Mouse (Mus musculus): ENCODE data around the gene Zbtb38.

Zbtb38 gene

DNA sequence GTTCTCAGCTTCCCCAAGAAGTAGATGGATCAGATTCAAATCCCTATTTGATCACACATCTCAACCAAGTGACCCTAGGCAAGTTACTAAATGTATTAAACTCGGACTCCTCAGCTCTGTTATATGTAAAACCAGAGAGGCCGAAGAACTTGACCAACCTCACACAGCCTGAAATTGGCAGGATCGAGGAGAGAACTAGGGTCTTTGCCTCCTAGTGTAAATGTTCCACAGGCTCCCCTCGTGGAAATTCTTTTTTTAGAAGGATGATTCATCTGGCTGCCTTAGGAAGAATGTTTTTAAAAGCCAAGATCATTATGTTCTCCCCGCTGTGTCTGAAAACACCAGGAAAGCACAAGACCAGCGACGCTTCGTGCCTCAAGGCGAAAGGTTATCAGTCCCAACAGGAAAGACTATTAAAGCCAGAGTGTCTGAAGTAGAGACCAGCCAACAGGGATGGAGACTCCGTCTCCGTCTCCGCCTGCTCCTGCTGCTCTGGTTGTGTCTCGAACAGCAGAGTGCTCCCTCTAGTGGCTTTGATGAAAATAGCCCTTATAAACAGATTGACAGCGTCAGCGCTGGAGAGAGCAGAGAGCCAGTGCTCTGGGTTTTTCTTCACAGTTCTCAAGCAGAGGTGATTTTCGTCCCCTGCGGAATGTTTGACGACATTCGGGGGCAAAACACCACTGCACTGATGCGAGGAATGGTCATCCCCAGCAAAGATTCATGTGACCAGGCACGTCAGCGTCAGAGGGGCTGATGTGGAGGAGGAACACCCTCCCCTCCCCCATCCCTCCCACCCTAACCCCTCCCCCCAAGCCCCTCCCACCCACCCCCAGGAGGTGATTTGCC is 6.3 kb upstream of the Zbtb38 start:
- peak; percentile 77 to 86 for DNase-seq

DNA sequence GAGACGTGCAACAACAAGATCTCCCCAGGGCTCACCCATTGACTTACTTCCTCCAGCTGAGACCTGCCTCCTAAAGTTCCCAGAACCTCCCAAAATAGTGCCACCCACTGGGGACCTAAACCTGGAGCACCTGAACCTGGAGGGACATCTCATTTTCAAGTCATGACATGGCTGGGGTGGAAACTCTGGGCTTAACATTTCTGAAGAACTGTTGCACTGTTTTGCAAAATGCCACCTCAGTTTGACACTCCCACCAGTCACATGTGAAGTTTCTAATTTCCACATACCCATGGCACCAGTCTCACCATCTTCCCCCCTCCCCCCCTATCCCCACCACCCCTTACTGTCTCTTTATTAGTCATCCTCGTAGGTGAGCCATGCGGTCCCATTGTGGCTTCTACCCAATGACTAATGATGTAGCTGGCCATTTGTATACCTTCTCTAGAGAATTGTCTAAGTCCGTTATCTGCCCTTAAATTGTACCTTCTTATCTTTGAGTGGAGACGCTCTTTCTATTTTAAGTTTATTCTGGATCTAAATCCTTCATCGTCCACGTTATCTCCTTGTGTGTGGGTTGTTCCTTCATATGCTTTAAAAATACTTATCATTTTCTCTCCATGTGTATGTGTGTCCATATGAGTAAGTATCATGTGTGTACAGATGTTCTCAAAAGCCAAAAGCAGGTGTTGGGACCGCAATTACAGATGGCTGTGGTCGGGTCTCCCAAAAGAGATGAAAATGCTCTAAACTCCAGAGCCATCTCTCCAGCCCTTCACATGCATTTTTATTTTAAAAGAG is 4.2 kb upstream of the Zbtb38 start:
- DNase-seq = no peak

DNA sequence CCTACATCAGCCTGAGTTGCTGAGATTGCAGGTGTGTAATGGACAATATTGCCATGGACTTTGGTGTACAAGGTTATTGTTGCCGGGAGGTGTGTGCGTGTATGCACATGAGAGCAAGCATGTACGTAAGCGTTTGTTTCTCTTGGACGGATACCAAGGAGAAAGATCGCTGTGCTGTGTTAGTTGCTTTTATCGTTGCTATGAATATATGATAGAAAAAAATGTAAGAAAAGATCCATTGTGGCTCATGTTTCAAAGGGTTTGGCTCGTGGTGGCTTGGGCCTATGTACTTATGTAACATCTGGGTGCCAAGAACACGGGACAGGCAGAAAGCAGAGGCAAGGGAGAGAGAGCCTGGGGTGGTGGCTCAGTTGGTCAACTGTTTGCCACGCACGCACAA is 3.1 kb upstream of the Zbtb38 start:
- peak in 1 of 2 experiments; percentile 50 for DNase-seq

DNA sequence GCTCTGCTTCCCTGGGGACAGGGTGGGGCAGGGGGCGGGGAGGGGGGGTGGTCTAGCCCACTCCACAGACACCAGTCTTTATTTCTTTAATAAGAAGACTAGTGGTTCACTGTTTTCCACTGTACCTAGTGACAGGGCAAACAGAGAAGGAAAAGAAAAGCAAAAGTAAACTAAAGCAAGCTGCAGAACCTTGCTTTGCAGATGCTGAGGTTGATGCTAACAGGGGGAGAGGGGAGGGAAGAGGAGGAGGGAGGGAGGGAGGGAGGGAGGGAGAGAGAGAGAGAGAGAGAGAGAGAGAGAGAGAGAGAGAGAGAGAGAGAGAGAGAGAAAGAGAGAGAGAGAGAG is 2.0 kb upstream of the Zbtb38 start:
- DNase-seq = no peak

DNA sequence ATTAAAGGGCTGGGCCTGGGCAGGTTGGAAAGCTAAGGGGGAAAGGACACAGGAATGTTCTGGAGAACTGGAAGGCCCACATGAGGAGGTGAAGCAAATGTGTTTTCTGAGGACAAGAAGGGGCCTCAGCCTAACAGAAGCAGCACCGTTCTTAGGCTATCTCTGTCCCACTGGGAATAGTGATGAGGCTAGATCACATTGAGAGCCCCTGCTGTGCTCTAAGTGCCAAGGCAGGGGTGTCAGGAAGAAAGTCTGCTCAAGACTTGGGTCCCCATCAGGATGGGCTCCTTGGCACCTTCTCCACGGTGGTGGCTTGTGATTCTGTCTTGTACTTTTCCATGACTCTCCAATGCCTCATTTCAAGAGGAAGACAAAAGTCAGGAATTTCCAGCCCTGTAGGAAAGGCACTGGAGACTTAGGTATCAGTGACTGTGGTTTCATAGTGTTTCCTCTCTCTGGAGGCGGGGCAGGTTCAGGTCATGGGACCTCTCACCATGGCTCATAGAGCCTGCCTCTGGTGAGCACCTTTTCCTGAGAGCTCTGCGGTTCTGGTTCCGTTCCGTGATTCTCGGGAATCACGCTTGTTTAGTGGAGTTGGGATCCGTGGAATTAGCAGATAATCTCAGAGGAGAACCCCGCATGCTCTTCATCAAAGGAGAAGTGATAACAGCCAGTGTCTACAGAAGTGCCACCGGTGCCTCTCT is 1.4 kb upstream of the Zbtb38 start:
- peak; percentile 55 to 62 for DNase-seq

DNA sequence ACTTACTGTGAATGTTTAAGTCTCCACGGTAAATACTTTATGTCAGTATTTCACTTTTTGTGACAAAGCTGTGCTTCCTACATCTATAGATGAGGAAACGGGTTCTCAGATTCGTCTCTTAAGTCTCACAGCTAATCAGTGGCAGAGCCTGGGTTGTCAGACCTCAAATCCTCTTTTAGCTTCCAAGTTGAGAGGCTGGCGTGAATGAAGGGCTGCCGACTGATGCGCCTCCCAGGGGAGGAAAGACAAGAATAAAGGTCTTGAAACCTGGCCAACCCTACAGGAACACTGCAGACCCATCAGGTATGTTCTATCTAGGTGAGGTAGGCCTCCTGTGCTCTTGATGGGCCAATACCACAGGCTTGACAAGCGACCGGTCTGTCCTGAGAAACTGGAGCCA is 761 bp upstream of the Zbtb38 start:
- DNase-seq = no peak

DNA sequence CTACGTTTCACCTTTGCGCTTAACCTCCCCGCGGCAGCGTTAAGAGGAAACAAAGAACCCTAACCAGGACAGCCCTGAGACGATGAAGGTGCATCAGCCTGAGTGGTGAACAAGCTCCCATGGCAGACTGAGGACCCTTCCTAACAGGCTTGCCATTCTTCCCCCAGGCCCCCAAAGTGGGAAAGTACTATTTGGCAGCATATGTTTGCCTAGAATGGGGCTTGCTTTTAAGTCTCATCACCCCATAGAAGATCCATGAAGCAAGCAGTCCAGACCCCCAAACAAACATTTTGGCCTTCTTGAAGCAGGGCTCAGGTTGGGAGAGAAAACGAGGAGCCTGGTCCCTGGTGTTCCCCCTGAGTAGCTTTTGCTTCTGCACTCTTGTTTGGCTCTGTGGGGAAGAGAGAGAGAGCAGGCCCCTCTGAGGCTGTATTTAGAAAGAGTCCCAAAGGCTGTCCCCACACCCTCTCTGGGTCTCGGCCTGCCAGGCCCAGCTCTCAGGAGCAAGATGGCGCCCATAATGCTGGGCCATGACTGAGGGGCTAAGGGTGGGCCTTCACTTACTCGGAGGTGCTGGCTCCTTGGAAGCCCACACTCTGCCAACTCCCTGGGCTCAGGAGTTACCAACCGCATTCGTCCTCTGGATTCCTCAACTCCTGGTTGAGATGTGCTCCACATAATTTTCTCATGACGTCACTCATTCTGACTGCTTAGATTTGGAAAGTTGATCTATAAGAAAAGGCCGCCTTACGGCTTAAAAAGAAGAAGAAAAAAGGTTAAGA is 619 bp downstream of the Zbtb38 start:
- DNase-seq = no peak

DNA sequence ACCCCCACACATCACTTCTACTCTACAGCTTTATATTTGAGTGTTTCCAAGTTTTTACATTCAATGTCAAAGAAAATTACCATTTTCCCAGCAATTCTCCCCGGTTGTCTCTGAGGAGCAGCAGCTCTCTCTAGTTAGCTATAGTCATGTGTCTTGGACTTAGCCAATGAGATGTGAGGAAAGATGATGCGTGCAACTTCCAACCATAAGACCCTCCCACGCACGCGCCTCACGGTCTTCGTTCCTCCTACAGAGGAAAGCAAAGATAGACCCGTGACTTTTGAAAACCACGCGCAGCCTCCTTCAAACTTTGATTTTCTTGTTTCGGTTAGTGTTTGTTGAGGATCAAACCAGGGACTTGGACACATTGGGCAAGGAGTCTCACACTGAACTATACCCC is 2.0 kb downstream of the Zbtb38 start:
- DNase-seq = no peak

DNA sequence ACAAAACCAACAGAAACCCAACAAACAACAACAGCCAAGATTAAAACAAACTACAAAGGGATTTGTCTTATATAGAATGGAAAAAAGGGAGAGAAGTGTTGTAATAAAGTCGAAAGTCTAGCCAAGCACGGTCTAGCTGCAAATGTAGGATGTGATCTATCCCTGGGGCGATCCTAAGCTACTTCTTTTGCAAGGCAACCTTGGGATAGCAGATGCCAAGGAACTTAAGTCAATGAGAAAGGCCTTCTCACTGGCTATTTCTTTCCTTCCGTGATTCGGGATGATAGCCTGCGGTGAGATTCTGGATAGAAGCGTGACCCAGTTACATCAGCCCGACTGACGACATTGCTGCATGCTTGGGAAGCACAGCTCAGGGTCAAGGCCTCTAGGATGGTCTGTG is 6.1 kb downstream of the Zbtb38 start:
- DNase-seq = no peak

DNA sequence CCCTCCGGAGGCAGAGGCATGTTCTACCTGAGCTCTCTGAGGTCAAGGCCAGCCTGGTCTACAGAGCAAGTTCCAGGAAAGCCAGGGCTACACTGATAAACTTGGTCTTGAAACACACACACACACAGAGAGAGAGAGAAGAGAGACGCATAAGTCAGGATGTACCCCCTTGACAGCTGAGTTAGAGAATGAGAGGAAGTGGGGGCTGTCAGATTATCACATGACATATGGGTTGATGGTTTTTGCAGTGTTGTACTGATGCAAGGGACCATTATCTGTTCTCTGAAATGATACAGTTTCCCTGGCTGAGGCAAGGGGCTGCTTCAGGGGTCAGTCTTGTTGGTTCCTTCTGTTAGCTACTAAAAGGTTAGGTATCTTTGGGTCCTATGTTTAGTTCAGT is 7.7 kb downstream of the Zbtb38 start:
- DNase-seq = no peak

DNA sequence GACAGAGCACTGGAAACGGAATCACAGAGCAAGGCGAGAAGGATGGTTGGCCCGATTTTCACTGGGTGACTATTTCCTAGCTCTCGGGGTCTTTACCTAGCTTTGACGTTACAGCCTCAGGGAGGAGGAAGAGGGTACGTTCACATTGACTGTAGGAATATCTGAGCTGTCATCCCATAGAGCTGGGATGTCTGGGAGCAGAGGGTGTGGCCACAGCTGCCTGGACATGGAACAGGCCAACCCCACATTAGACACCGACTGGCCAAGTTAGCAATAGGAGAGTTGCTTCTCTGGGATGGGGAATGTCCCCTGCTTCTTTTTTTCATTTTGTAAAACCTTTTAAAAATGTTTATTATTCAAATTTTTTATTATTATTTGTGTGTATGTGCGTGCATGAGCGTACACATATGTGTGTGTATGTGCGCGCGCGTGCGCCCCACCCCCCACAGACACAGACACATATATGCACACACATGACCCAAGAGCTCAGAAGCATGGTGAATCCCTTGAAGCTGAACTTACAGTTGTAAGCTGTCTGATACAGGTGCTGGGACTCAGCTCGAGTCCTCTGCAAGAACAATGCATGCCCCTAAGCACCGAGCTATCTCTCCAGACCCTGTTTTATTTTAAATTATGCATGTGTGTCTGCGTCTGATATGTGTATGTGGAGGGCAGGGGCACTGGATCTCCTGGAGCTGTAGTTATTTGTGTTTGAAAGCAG is 11.1 kb downstream of the Zbtb38 start:
- no peak for DNase-seq

DNA sequence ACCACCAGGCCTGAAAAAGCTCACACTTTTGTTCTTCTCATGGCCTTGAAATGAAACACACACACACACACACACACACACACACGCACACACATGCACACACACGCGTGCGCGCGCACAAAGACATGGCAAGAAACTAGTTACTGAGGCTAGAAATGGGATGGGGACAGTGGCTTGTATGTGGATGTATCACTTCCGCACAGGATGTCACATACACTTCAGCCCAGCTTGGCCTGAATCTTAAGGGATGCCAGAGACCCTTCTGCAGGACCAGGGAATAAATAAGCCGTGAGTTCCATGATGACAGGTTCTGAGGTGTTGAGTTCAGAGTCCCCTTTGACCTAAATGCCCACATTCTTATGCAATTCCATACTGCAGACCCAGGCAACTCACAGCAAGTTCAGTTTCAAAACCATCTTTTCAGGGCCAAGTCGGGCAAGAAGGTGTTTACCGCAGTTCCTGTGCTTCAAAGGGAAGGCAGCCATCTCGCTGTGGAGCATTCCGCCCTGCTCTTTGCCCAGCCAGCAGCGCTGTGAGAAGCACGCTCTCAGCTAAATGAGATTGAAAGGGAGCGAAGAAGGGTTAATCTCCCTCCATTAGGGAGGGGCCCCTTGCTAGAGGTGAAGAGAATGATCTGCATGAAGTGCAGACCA is 11.8 kb downstream of the Zbtb38 start:
- no peak for DNase-seq

DNA sequence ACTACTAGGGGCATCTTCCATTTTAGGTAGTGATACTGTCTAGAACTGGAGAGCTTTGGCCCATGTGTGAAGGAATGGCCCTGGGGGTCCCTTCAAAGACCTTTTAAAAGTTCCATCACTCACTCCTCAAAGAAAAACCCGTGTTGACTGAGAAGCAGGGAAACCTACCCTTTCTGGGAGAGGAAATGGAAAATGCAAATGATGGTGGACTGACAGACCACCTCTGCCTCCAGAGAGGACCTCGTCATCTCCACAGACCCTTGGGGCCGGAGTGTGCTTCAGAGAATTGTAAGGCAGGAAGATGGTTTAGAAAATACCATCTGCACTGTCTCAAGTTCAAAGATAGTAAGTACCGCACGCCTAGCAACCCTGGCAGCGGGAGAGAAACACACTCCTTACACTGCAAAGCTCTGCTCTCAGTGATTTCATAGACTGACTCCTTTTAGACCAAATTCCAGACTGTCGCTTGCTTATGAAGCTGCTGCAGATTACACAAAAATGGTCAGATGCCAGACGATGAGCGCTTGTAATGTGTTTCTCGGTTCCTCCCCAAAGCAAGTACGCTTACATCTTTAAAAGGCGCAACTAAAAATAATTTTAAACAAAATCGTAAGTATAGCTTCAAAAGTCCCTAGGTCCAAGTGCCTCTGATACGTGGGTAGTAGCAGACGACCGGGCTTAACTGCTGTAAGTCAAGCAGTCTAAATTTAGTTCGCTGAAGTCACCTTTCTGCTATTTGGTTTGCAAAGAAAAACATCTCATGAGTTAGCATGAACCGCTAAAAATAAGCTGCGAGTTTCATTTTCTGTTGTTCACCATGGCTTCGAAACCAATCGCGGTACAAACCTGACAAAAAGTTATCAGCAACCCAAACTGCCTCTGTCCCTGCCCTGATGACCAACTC is 12.6 kb downstream of the Zbtb38 start:
- peak in 1 of 2 experiments; percentile 38 for DNase-seq

DNA sequence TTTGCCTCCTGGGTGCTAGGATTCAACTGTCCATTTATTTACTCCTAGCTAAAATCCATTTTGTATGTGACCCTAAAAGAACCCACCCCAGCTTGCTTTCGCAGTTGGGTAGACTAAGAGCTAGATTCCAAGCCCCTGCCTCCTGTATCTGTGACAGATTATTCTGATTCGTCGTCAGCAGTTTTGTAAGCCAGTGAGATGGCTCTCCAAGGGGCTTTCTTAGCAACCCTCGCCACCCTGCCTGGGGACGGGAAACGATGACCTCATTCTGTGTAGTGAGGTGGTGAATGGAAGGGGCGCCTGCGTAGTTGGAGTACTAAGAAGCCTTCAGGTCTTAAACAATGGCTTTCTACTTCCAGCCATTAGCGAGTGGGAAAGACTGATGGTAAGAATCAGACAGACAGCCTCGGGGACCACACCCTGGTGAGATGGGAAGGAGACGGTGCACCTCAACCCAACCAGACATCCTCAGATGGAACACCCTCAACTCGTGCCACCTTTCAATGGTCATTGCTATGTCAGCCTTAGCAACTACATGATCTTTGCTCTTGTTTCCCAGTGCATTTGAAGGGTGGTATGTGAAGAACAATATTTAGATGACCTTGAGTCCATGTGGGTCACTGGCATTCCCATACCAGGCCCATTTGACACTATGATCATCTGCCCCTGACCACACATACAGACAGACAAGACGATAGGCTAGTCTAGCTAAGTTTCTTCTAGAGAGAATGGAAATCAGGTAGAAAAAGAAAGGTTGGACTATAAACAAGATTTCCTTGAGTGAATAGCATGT is 13.9 kb downstream of the Zbtb38 start:
- no peak for DNase-seq

DNA sequence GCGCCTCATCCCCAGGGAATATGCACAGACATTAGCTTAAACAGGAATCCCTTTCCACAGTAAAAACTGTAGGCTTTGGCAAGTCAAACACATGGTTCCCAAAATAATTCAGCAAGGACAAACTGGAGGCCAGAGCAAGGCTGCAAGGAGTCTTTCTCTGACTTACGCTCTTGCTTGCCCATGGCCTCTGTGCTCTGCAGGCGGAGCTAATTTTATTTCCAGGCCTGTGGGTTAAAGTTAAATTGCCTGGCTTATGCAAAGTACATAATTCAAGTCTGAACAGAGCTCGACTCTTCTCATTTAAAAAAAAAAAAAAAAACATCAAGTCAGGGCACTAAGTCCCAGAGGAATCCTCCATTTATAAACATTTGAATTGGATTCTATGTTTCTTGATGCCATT is 16.7 kb downstream of the Zbtb38 start:
- DNase-seq = no peak

DNA sequence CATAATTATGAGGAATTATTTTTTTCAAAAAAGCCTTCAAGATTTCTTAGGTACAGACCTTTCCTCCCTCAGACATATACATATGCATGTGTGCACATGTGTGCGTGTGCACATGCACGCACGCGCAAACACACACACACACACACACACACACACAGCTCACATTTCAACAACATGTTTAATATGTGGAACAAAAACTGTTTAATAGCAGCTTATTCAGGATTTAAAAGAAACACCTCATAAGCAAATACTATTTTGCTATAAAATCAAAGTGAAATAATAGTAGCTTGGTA is 19.3 kb downstream of the Zbtb38 start:
- DNase-seq = no peak

DNA sequence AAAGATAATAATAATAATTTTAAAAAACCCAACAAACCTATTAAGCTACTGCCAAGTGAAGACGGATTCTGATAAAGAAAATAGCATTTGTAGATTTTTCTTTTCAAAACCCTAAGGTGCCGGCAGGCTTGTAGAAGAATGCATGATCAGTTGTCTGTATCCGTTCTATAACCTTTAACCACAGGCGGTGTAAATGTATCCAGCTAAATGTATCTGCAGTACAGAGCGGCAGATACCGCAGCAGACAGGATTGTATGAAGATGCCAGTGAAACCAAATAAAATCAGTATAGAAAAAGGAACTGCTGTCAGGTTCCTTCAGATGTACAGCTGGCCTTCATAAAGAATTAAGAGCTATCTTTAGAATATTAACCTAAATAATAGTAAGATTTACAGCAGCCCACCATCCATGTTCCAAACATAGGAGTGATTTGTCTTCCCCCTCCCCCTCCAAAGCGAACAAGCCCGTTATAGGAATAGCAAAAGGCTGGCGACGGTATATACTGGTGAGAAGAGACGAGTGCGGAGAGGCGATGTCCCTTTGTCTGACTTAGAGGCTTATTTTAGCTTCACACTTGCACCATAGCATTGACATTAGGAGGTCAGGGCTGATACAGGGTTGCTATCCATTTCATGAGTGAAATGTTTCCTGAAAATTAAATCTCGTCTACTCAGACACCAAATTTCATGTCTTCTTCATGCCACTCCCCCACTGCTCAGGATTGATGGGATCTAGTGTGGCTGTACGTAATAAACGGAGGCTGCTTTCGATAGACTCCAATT is 19.8 kb downstream of the Zbtb38 start:
- no peak for DNase-seq

DNA sequence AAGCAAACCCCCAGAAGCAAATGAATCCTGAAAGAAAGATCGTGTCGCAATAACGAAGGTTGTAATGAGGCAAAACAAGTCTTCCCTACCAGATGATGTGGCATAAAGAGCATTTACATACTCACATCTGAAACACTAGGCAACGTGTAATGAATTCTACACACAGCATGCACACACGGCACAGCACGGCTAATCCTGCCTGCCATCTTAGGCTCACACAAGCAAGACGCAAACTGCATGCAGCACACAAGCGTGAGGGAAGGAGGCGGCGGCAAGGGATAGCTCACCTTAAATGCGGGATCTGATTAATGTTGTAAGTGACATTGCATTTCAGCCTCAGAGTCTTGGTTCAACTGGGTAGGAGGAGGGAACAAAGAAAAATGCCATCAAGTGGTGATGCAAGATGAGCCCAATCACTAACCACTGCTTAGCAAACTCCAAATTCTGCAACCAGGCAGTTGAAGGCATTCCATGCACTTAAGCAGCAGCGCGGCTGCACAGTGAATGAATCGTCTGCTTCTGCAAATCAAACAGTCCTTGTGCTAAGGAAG is 20.6 kb downstream of the Zbtb38 start:
- DNase-seq = no peak

Measured in lung, adult 18-20 months (tissue).